Mouse (Mus musculus) heart, adult 18-20 months (tissue): ENCODE data around the gene Fap. TPM values are rescaled to one million over a fixed set of nuclear protein-coding genes. Genes with fewer than 3 reads are reported as not detected.
A peak's percentile ranks its signal among the peaks of the same experiment; 100 is the strongest.

Experiments
- DNase-seq, 2 experiments: peaks; one replicate each; pipeline ENCODE4 v3.0.0; 2021 to 2022; ENCODE audit warnings: mixed read lengths in 1 of 2
- total RNA-seq, 2 experiments: library from RNA; stranded (reverse); gene quantifications; 2 replicates each; pipeline ENCODE4 v1.2.3; 2021

The Fap gene
- total RNA-seq, 2 experiments from 2014 or later = 2.2 to 3.5 TPM

GRCm38 (mm10) chr2:62460231-62460710 lies 113.6 kb downstream of the Fap start:
- DNase-seq = peak; percentile 18 to 44

DNA sequence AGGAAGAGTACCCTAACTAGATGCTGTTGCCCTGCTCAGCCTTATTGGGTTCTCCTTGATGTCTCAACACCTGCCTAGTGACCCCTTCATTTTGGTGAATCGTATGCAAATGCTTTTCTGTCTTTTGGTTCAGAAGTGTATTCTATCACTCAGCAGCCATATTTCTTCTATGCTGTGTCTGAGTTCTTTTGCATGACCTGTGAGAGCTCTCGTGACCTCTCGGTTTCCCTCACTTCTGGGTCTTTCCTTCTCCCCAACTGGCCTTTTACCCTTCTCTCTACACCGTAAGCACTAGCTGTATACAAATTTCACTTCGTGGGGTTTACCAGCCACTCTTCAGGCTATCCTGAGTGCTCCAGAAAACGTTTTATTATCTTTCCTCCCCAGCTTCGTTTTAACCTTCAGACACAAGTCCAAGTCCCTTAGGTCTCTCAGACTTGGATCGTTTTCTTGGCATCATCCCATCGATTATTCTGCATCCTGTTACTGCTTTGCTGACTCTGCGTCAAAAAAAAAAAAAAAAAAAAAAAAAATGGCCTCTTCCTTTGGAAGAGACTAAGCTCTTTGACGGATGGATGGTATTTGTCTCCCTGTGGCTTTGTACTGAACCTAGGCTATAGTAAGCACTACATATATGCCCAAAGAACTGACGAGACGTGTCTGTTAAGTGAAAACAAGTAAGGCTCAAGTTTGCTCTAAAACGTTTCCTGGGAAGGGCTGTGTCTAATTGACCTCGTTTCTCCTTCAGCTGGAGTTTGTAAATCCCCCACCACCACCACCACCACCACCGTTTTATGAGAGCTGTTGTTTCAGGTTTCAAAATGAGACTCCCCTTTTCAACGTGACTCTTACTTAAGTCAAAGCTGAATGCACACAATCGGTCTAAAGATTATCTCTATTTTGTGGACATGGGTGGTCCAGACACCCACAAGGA lies 114.4 kb downstream of the Fap start:
- DNase-seq = peak; percentile 7 to 17

- DNase-seq = peak in 1 of 2 experiments; percentile 40
Measured at GRCm38 (mm10) chr2:62458070-62458469, 115.8 kb downstream of the Fap start.

- DNase-seq = no peak
Measured at GRCm38 (mm10) chr2:62454991-62455390, 118.9 kb downstream of the Fap start.

DNA sequence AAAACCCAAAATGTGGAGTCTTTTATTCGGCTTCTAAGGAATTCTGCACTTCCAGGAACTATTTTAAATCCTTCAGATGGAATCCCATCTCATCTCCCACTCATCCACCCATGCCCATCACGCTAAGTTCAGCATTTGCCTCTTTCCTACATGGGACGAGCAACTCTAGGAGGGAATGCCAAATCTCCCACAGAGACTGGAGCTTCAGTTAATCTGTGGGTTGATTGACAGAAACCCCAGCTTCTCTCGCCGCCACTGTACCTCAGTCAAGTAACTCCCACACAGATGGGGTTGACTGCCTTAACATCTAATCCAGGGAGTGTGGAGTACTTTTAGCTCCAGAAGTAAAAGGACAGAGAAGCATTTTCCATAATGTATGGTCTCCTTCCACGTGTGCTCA lies 119.8 kb downstream of the Fap start:
- DNase-seq = no peak

Other genes with a start within 250 kb of the Fap start
- gene Dpp4, start 161.8 kb downstream of the Fap start, total RNA-seq = 1 to 10 TPM; 2.3 to 5.1 TPM
- gene Gcg, start 90.4 kb downstream of the Fap start, total RNA-seq = not detected
- 1 to 10 TPM; 5.3 to 5.5 TPM for gene Ifih1, start 72.2 kb upstream of the Fap start, total RNA-seq
- 10 to 100 TPM; 24.6 to 24.7 TPM for gene Gca, start 90.2 kb upstream of the Fap start, total RNA-seq